Mouse (Mus musculus) mouse embryonic stem cell (cell line): ENCODE results near the gene Dpf3.

Experiments
- in situ Hi-C, 2 experiments: fragments of 300-500 bp; cut with MboI; formaldehyde crosslinking; loops; 1 replicate in 1 of 2; 3 replicates in 1 of 2; pipeline ENCODE4 v1.14.3; 2019 to 2020; ENCODE audit warnings: low sequenced_read_pairs in 2 of 2, low pct_unique_long_range_greater_than_20kb in 1 of 2, mixed read lengths in 1 of 2; ENCODE audit not compliant: unreplicated experiment in 1 of 2

Gene Dpf3

DNA sequence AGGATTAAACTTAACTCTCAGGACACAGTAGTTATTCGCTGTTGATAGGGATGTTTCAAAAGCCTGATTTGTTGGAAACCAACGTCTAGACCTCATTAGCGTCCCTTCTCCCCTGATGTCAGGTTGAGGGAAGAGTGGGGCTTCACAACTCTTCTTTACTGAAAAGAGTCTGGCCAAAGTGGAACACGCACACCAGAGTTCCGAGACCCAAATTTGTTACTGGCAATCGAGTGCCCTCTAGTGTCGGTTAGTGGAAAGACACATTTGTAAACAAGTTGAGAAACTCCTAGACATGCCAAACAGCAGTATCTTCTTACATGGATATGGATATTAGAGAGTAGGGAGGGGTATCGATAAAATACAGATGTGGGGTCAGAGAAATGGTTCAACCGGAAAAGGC is 14.7 kb upstream of the Dpf3 start:
- in situ Hi-C loops: no loop called here

GRCm38 (mm10) chr12:83499256-83499655 is 11.7 kb upstream of the Dpf3 start:
- in situ Hi-C loops: loop anchor here (5.0 to 10.0 kb wide), 2 partner anchors 387 to 394 kb away; no protein-coding TSS in a partner anchor

DNA sequence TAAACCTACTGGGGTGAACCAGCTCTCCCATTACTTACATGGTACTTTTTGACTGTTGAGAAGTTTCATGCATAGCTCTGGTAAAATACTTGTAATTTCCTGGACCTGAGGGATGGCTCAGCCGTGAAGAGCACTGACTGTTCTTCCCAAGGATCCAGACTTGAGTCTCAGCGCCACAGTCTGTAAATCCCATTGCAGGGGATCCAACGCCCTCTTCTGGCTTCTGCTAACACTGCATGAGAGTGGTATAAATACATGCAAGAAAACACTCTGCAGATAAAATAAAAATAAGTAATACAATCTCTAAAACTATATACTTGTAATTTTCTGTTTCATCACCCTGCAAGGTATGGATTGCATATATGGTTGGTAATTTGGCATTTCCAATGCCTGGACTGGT is 10.4 kb upstream of the Dpf3 start:
- in situ Hi-C loops: loop anchor here (5.0 to 10.0 kb wide), 2 partner anchors 386 to 393 kb away; no protein-coding TSS in a partner anchor

DNA sequence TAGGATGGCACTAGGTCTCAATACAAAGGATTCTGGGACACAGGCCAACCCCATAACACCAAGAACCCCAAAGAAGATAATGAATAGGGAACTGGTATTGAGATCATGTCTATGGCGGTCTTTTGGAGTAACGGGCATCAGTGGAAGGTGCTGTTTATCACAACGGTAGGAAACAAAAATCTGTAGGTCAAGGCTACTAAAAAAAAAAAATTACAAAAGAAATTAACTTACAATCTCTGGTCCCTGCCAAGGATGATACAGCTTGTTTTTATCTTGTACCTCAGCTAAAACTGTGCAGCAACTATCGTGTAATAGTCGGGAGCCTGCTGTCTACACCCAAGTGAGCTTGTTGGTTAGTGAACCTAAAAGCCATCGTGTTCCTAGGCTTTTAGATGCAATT is 9.2 kb upstream of the Dpf3 start:
- in situ Hi-C loops: loop anchor here (5.0 to 10.0 kb wide), 2 partner anchors 384 to 392 kb away; no protein-coding TSS in a partner anchor

DNA sequence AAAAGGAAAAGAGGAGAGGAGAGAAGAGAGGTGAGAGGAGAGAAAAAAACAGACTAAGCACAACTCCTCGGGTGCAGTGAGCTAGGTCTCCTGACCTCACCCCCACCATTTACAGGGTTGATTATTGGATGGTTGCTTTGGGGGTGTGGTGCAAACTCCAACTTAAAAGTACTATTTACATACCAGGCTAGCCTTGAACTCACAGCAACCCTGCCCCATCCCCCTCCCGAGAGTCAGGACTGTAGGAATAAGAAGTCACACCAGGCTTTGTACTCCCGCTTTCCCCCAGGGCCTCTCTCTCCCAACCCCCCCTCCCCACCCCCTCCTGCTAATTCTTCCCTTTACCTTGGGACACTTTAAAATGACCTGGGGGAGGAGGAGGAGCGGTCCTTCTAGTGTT is 8.8 kb upstream of the Dpf3 start:
- in situ Hi-C loops: loop anchor here (5.0 to 10.0 kb wide), 2 partner anchors 384 to 392 kb away; no protein-coding TSS in a partner anchor

DNA sequence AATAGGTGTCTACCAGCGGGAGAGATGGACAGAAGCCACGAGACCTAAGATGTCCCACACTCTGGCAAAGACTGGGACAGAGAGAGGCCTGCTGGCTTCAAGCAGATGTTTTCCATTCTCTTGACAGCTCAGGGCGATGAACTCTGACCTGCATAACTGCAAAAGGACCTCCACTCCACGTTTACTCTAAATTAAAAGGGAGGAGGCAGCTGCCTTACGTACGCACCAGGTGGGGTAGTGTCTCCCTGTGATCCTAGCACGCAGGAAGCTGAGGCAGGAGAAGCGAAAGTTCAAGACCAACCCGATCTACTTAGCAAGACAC is 8.4 kb upstream of the Dpf3 start:
- in situ Hi-C loops: loop anchor here (5.0 to 10.0 kb wide), 2 partner anchors 384 to 391 kb away; no protein-coding TSS in a partner anchor

DNA sequence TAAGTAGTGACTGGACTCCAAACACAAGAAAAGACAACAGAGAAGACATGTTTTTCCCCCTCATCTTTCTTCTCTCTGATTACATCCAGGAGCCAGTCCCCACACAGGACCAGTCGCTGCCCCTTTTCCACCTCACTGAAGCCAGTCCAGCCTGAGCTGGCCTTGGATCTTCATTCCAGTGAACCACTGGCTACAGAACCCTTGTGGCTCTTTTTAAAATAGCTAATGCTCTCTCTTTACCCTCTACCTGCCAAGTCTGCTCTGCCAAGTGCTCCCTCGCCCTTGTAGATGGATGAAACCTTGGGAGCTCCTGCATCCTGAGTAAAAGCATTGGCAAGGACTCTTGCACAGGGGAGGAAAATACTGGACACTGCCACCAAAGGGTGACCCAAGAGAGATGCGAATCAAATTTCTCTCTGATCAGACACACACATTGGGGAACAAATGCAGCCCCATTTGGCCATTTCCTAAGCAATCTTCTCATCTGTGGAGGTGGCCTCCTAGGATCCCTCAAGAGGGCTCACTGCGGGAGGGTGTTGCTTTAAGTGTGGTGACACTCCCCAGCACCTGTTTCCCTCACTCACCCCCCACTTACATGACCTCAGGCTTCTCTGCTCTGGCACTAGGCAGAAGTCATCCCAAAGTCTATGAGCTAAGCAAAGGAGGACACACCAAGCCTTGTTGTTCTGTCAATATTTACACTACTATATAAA is 7.9 kb upstream of the Dpf3 start:
- in situ Hi-C loops: loop anchor here (5.0 to 10.0 kb wide), 2 partner anchors 383 to 391 kb away; no protein-coding TSS in a partner anchor

DNA sequence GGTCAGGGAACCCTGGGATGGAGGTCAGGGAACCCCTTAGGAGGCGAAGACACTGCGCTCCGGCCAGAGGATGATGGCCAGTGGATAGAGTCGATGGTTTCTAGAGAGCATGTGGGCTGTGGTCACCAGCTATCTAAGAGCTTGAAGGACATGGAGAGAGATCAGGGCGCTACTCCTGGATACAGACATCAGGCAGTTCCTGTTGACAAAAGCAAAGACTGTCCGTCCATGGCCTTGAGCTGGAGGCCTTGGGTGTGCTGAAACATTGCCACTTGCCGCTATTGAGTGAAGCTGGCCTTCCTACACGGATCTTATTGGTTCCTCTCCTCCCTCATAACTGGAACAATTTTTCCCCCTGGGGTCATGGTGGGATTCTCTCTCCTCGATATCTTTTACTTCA is 6.7 kb upstream of the Dpf3 start:
- in situ Hi-C loops: loop anchor here in 1 of 2 experiments (10.0 kb wide), 1 partner anchor 389 kb away; no protein-coding TSS in a partner anchor

GRCm38 (mm10) chr12:83492808-83493207 is 5.3 kb upstream of the Dpf3 start:
- in situ Hi-C loops: loop anchor here in 1 of 2 experiments (10.0 kb wide), 1 partner anchor 388 kb away; no protein-coding TSS in a partner anchor

- in situ Hi-C loops: loop anchor here in 1 of 2 experiments (10.0 kb wide), 1 partner anchor 387 kb away; no protein-coding TSS in a partner anchor
Measured at GRCm38 (mm10) chr12:83491609-83492008, 4.1 kb upstream of the Dpf3 start.

DNA sequence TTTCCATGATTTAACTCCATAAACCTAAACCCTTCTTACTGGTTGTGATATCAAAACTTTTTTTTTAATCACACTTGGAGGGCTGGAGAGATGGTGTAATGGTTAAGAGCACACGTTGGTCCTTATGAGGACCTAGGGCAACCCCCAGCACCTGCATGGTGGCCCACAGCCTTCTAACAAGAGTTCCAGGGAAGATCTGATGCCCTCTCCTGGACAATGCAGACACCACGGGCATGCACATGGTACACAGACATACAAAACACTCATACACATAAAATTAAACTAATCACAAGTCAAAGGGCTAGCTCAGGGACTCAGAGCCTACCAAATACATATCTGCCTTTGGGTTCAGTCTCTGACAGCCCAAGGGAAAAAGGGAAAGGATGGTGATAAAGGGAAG is 2.2 kb upstream of the Dpf3 start:
- in situ Hi-C loops: loop anchor here in 1 of 2 experiments (10.0 kb wide), 1 partner anchor 385 kb away; no protein-coding TSS in a partner anchor

- in situ Hi-C loops: no loop called here
Measured at GRCm38 (mm10) chr12:83488211-83488941, 860 bp upstream of the Dpf3 start.

DNA sequence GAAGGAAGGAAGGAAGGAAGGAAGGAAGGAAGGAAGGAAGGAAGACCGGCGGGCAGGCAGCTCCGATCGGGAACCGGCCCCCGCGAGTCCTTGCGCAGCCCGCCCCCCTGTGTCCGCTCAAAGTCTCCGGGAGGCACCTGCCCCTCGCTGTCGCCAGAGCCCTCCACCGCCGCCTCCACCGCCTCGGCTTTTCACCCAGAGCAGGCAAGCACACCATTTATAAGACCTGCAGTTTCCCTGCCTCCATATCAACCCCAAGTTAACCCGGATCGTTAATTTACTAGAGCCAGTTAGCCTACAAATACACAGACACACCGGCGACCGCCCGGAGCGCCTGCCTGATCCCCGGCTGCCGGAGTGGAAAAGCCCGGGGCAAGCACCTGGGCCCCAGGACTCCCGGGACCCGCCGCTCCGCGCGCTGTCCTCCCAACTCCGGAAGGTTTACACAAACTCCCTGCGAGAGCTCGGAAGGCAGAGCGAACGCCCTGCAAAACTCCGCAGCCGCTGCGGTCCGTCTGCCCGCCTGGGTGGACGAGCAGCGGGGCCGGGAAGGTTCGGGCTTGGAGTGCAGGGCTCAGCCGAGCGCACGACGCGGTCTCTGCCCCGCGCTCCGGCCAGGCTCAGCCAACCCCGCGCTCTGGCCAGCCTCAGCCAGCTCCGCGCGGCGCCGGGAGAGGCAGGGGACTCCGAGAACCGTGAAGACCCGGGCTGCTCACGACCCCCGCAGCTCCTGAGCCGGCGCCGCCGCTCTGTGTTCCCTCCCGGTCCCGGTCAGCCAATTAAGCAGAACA is 650 bp downstream of the Dpf3 start:
- in situ Hi-C loops: no loop called here

GRCm38 (mm10) chr12:83485911-83486670 is 1.4 kb downstream of the Dpf3 start:
- in situ Hi-C loops: no loop called here

GRCm38 (mm10) chr12:83484855-83485745 is 2.4 kb downstream of the Dpf3 start:
- in situ Hi-C loops: no loop called here

- in situ Hi-C loops: no loop called here
Measured at GRCm38 (mm10) chr12:83483653-83484052, 3.9 kb downstream of the Dpf3 start.

DNA sequence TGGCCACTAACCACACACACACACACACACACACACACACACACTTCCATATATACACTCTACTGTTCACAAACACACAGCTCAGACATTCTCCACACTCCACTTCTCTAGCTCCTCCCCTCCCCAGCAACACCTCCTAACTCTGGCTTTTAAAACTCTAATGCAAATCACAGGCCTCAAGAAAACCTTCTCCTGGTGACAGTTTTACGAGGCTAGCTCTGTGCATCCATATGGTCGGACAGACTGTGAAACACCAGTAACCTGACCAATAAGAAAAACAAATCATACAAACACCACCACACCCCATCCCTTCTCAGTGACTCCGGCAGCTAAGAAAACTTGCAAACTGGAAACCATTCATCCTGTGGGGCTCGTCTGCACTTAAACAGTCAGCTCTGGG is 6.1 kb downstream of the Dpf3 start:
- in situ Hi-C loops: no loop called here
